Mouse (Mus musculus) heart, postnatal 0 days (tissue): Measurements from ENCODE around the gene Bcl11a. TPM values are rescaled to one million over a fixed set of nuclear protein-coding genes. Genes with fewer than 3 reads are reported as not detected.

Experiments used
- ATAC-seq: fragments of 200-750 bp; cut with Nextera tagmentation; 2 replicates; pipeline ENCODE4 v1.8.0; 2017; ENCODE audit warnings: low read depth, moderate number of reproducible peaks, moderate library complexity; ENCODE audit not compliant: insufficient read depth
- DNase-seq: peaks from one replicate; pipeline ENCODE4 v3.0.0-alpha.2; 2016; ENCODE audit warnings: low spot score
- H3K27ac ChIP-seq: fragments of 300-500 bp; sonication (generic); 2 replicates; pipeline ENCODE4 v1.5.1; 2014; ENCODE audit warnings: low read depth, mild to moderate bottlenecking
- H3K27me3 ChIP-seq: fragments of 300-500 bp; sonication (generic); 2 replicates; pipeline ENCODE4 v1.6.1; 2014; ENCODE audit warnings: low read length, mixed read lengths; ENCODE audit not compliant: control insufficient read depth, insufficient read depth
- H3K36me3 ChIP-seq: fragments of 300-500 bp; sonication (generic); replicated peaks from 2 replicates; pipeline ENCODE4 v1.6.1; 2014; ENCODE audit warnings: low read length, mixed read lengths; ENCODE audit not compliant: control insufficient read depth, insufficient read depth
- H3K4me1 ChIP-seq: fragments of 300-500 bp; sonication (generic); 2 replicates; pipeline ENCODE4 v1.6.1; 2014; ENCODE audit warnings: antibody characterized with exemption; ENCODE audit not compliant: control insufficient read depth, insufficient read depth
- H3K4me2 ChIP-seq: fragments of 300-500 bp; sonication (generic); 2 replicates; pipeline ENCODE4 v1.6.1; 2014; ENCODE audit warnings: low read depth, mild to moderate bottlenecking, low read length, moderate library complexity
- H3K4me3 ChIP-seq: fragments of 300-500 bp; sonication (generic); 2 replicates; pipeline ENCODE4 v1.5.1; 2014; ENCODE audit warnings: low read depth, low read length
- H3K9ac ChIP-seq: fragments of 300-500 bp; sonication (generic); replicated peaks from 2 replicates; pipeline ENCODE4 v1.6.1; 2014; ENCODE audit warnings: low read depth, low read length, mixed read lengths
- H3K9me3 ChIP-seq: fragments of 300-500 bp; sonication (generic); replicated peaks from 2 replicates; pipeline ENCODE4 v1.6.1; 2016; ENCODE audit warnings: low read length; ENCODE audit not compliant: control insufficient read depth
- CTCF ChIP-seq: IDR thresholded peaks from 2 replicates; pipeline ENCODE4 v1.5.1; 2016; ENCODE audit warnings: antibody characterized with exemption, control low read depth, low read depth
- EP300 ChIP-seq: IDR thresholded peaks from 2 replicates; pipeline ENCODE4 v1.6.1; 2016; ENCODE audit warnings: antibody characterized with exemption, low read depth
- WGBS: fragments of 180-500 bp; shearing (Covaris S2); extraction: QIAGEN DNeasy Blood & Tissue Kit; methylation state at CpG from one replicate; pipeline ENCODE4 v1.1.7; 2014; 5-methylcytosine and 5-hydroxymethylcytosine counted together
- polyA plus RNA-seq: library from polyadenylated mRNA; unstranded; fragments of >200 nt; fragmentation: Nextera tagmentation; extraction: Ambion mirVana; gene quantifications from 2 replicates; pipeline ENCODE4 v1.2.1, GENCODE M21; 2015
- total RNA-seq: library from RNA; depleted of rRNA; stranded (reverse); fragments of >200 nt; gene quantifications from 2 replicates; pipeline ENCODE4 v1.2.3, GENCODE M21; 2014; ENCODE audit warnings: low replicate concordance; rRNA removed

The Bcl11a gene
- total RNA-seq (4.1 and 7.1 TPM in 2 replicates), polyA plus RNA-seq (7.4 and 8.2 TPM in 2 replicates)

- H3K4me1 ChIP-seq: peaks cover 22% of the 10 kb centered on the region; the same call in 1 of the 2 replicates
- under 1% methylated on average over 40 of the region's 51 CpGs for WGBS
- ATAC-seq (peak; percentile 73), DNase-seq (peak; percentile 88)
- H3K9me3 ChIP-seq: no peaks in the 10 kb centered on the region
- H3K36me3 ChIP-seq: no peaks in the 10 kb centered on the region
- peaks cover 20% of the 10 kb centered on the region for H3K27me3 ChIP-seq
- H3K27ac ChIP-seq: peak within 1 kb of the TSS; percentile 84
- TF ChIP-seq EP300: no peak
- TF ChIP-seq CTCF: no peak
- H3K4me3 ChIP-seq: peak within 1 kb of the TSS; percentile 70
- H3K4me2 ChIP-seq: peak within 1 kb of the TSS; percentile 98
- H3K9ac ChIP-seq: peak within 1 kb of the TSS; percentile 77
Measured at GRCm38 (mm10) chr11:24077795-24078705, at the start of gene Bcl11a. TSS of gene Bcl11a (plus strand) at chr11:24078056.

- H3K4me2 ChIP-seq: no peak overlapping the region
- TF ChIP-seq CTCF (no peak), EP300 (no peak)
- 29% methylated on average over 6 of the region's 6 CpGs for WGBS
- H3K4me3 ChIP-seq: no peak overlapping the region
- no peak overlapping the region for H3K9ac ChIP-seq
- no peak for DNase-seq
- H3K27ac ChIP-seq: no peak overlapping the region
- ATAC-seq: no peak
- H3K4me1 ChIP-seq: 0 out of 2 replicates have a peak, but pooled peaks cover 4% of the 10 kb centered on the region
- no peaks in the 10 kb centered on the region for H3K9me3 ChIP-seq
- no peaks in the 10 kb centered on the region for H3K36me3 ChIP-seq
- H3K27me3 ChIP-seq: no peaks in the 10 kb centered on the region
Measured at GRCm38 (mm10) chr11:24044025-24044424, 33.8 kb upstream of the Bcl11a start.

- Histone ChIP-seq H3K4me2 (peak overlapping the region; percentile 80), H3K36me3 (no peaks in the 10 kb centered on the region), H3K9ac (peak overlapping the region; percentile 47; the same call in 1 of the 2 replicates), H3K4me1 (no peaks in the 10 kb centered on the region), H3K9me3 (no peaks in the 10 kb centered on the region), H3K27ac (no peak overlapping the region), H3K4me3 (peak overlapping the region; percentile 59), H3K27me3 (no peaks in the 10 kb centered on the region)
- TF ChIP-seq CTCF (peak; percentile 99), EP300 (no peak)
- DNase-seq (peak; percentile 54), ATAC-seq (peak; percentile 44; the same call in 1 of the 2 replicates)
- WGBS: 4% methylated on average over 28 of the region's 28 CpGs
Measured at GRCm38 (mm10) chr11:24049226-24050031, 28.4 kb upstream of the Bcl11a start.

- H3K27me3 ChIP-seq: no peaks in the 10 kb centered on the region
- 79% methylated on average over 11 of the region's 11 CpGs for WGBS
- no peak overlapping the region for H3K9ac ChIP-seq
- TF ChIP-seq CTCF (no peak), EP300 (no peak)
- no peak overlapping the region for H3K4me3 ChIP-seq
- DNase-seq (no peak), ATAC-seq (no peak)
- H3K36me3 ChIP-seq: no peaks in the 10 kb centered on the region
- H3K4me2 ChIP-seq: no peak overlapping the region
- no peak overlapping the region for H3K27ac ChIP-seq
- H3K9me3 ChIP-seq: no peaks in the 10 kb centered on the region
- H3K4me1 ChIP-seq: no peaks in the 10 kb centered on the region
Measured at GRCm38 (mm10) chr11:24050032-24050757, 27.7 kb upstream of the Bcl11a start.

DNA sequence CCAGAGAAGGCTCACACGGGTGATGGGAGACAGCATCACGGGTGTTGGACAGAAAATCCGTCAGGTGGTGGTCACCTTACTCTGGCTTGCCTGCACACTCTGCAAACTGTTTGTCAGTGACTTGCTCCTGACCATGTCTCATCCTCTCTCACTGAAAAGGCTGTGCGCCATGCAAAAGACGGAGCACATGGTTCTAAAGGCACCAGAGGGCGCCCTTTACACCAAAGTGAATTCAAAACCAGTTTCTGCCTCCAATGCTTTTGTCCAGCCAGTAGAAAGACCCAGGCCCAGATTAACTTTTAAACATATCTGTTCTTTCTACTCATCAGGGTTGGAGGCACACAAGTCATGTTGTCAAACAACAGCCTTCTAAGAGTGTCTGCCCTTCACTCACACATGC lies 25.0 kb upstream of the Bcl11a start:
- WGBS: 63% methylated on average over 6 of the region's 6 CpGs
- no peak overlapping the region for H3K4me3 ChIP-seq
- no peak for TF ChIP-seq EP300
- TF ChIP-seq CTCF: peak; percentile 15; the same call in 1 of the 2 replicates
- H3K9me3 ChIP-seq: no peaks in the 10 kb centered on the region
- no peak overlapping the region for H3K27ac ChIP-seq
- ATAC-seq (no peak), DNase-seq (no peak)
- H3K4me2 ChIP-seq: no peak overlapping the region
- no peaks in the 10 kb centered on the region for H3K27me3 ChIP-seq
- H3K9ac ChIP-seq: no peak overlapping the region
- H3K36me3 ChIP-seq: no peaks in the 10 kb centered on the region
- no peaks in the 10 kb centered on the region for H3K4me1 ChIP-seq
